ENCODE assay signal across 9 mouse cellular contexts in genomic region chr8:110996641-110997430, GRCm38 (mm10). TPM values are rescaled to one million over a fixed set of nuclear protein-coding genes. Genes with fewer than 3 reads are reported as not detected.
DNase-seq lines count a peak whose midpoint lies in the region; ATAC-seq lines count a peak whose summit lies in the region.
"Had no signal": no experiment of that assay in that cellular context is flagged by ENCODE, and none has a peak within 500 bp of the region (broad histone marks: within the 10 kb centered on the region; RNA-seq: fewer than 3 reads in every experiment).

No protein-coding gene starts in this region.

- ATAC-seq in intestine, embryonic 15.5 days: no peak
- no peak for ATAC-seq in neural tube, embryonic 15.5 days (ENCODE audit: low FRiP score)

- peaks cover 40% of the 10 kb centered on the region for H3K36me3 ChIP-seq in embryonic facial prominence, embryonic 10.5 days (replicated peaks)
- H3K36me3 ChIP-seq in intestine, embryonic 15.5 days: no peaks in the 10 kb centered on the region
- H3K36me3 ChIP-seq in neural tube, embryonic 15.5 days: peaks cover 21% of the 10 kb centered on the region

- peak overlapping the region; percentile 91 for H3K27ac ChIP-seq in embryonic facial prominence, embryonic 10.5 days (replicated peaks)
- peak overlapping the region; percentile 79; the same call in 1 of the 2 replicates for H3K27ac ChIP-seq in intestine, embryonic 15.5 days
- peak overlapping the region; percentile 85 for H3K27ac ChIP-seq in neural tube, embryonic 15.5 days (replicated peaks)

- H3K4me1 ChIP-seq in embryonic facial prominence, embryonic 10.5 days: peaks cover 12% of the 10 kb centered on the region
- H3K4me1 ChIP-seq in intestine, embryonic 15.5 days (replicated peaks): no peaks in the 10 kb centered on the region
- peaks cover 15% of the 10 kb centered on the region for H3K4me1 ChIP-seq in neural tube, embryonic 15.5 days

- H3K9me3 ChIP-seq in embryonic facial prominence, embryonic 10.5 days: no peaks in the 10 kb centered on the region
- no peaks in the 10 kb centered on the region for H3K9me3 ChIP-seq in intestine, embryonic 15.5 days
- no peaks in the 10 kb centered on the region for H3K9me3 ChIP-seq in neural tube, embryonic 15.5 days (replicated peaks)

- peak overlapping the region; percentile 91 for H3K4me3 ChIP-seq in embryonic facial prominence, embryonic 10.5 days
- H3K4me3 ChIP-seq in intestine, embryonic 15.5 days (replicated peaks): peak overlapping the region; percentile 70
- H3K4me3 ChIP-seq in neural tube, embryonic 15.5 days (replicated peaks): peak overlapping the region; percentile 99

- peak; percentile 1 for DNase-seq in spleen, adult 12 weeks (ENCODE audit: low spot score)
- no peak for DNase-seq in spleen, postnatal 10 days (ENCODE audit: low spot score in 2 of 2)
- DNase-seq in embryonic facial prominence, embryonic 10.5 days (ENCODE audit: low spot score): no peak
- no peak for DNase-seq in cerebellum, postnatal 4 days (ENCODE audit: low spot score in 2 of 2)
- no peak for DNase-seq in B cell, adult 2 months
- no peak for DNase-seq in lung, postnatal 4 days

- H3K9ac ChIP-seq in intestine, embryonic 15.5 days: peak overlapping the region; percentile 69
- H3K9ac ChIP-seq in neural tube, embryonic 15.5 days (replicated peaks): peak overlapping the region; percentile 88

- 37% methylated on average over 16 of the region's 16 CpGs for whole genome bisulfite sequencing in embryonic facial prominence, embryonic 10.5 days
- 35% methylated on average over 16 of the region's 16 CpGs for whole genome bisulfite sequencing in intestine, embryonic 15.5 days
- 36% methylated on average over 16 of the region's 16 CpGs for WGBS in neural tube, embryonic 15.5 days

- peak overlapping the region; percentile 71 for H3K4me2 ChIP-seq in intestine, embryonic 15.5 days (replicated peaks)
- peak overlapping the region; percentile 81 for H3K4me2 ChIP-seq in neural tube, embryonic 15.5 days

- no peaks in the 10 kb centered on the region for H3K27me3 ChIP-seq in embryonic facial prominence, embryonic 10.5 days (replicated peaks; ENCODE audit: low read depth, poor library complexity, severe bottlenecking)
- H3K27me3 ChIP-seq in intestine, embryonic 15.5 days (replicated peaks): no peaks in the 10 kb centered on the region
- H3K27me3 ChIP-seq in neural tube, embryonic 15.5 days (replicated peaks): no peaks in the 10 kb centered on the region

RNA-seq across cellular contexts. Expression of gene Ddx19a, which starts 0.8 kb away (rescaled TPM):
- 23.7 and 26.3 TPM in 2 replicates for polyA plus RNA-seq in embryonic facial prominence, embryonic 10.5 days (2016; fragmentation: Nextera tagmentation; extraction: Ambion mirVana)
- polyA plus RNA-seq in intestine, embryonic 15.5 days (2015; fragmentation: Nextera tagmentation; extraction: Ambion mirVana): 12.4 and 15.4 TPM in 2 replicates
- 9.8 and 11.6 TPM in 2 replicates for polyA plus RNA-seq in neural tube, embryonic 15.5 days (2015; fragmentation: Nextera tagmentation; extraction: Ambion mirVana)

RNA-seq across cellular contexts. Expression of gene Ddx19b, which starts 34.7 kb away (rescaled TPM):
- 7.7 and 8.9 TPM in 2 replicates for polyA plus RNA-seq in embryonic facial prominence, embryonic 10.5 days (2016; fragmentation: Nextera tagmentation; extraction: Ambion mirVana)
- polyA plus RNA-seq in intestine, embryonic 15.5 days (2015; fragmentation: Nextera tagmentation; extraction: Ambion mirVana): 7.0 and 7.5 TPM in 2 replicates
- polyA plus RNA-seq in neural tube, embryonic 15.5 days (2015; fragmentation: Nextera tagmentation; extraction: Ambion mirVana): 6.0 and 6.1 TPM in 2 replicates

RNA-seq across cellular contexts. Expression of gene Aars, which starts 36.1 kb away (rescaled TPM):
- 71.3 and 78.1 TPM in 2 replicates for polyA plus RNA-seq in embryonic facial prominence, embryonic 10.5 days (2016; fragmentation: Nextera tagmentation; extraction: Ambion mirVana)
- 50.4 and 54.1 TPM in 2 replicates for polyA plus RNA-seq in intestine, embryonic 15.5 days (2015; fragmentation: Nextera tagmentation; extraction: Ambion mirVana)
- polyA plus RNA-seq in neural tube, embryonic 15.5 days (2015; fragmentation: Nextera tagmentation; extraction: Ambion mirVana): 79.6 and 91.0 TPM in 2 replicates

RNA-seq across cellular contexts. Expression of gene Exosc6, which starts 59.3 kb away (rescaled TPM):
- 20.1 and 23.8 TPM in 2 replicates for polyA plus RNA-seq in embryonic facial prominence, embryonic 10.5 days (2016; fragmentation: Nextera tagmentation; extraction: Ambion mirVana)
- 23.0 and 24.3 TPM in 2 replicates for polyA plus RNA-seq in intestine, embryonic 15.5 days (2015; fragmentation: Nextera tagmentation; extraction: Ambion mirVana)
- polyA plus RNA-seq in neural tube, embryonic 15.5 days (2015; fragmentation: Nextera tagmentation; extraction: Ambion mirVana): not detected in 2 replicates
- polyA plus RNA-seq: large intestine, adult 2 months had no signal
